Mouse (Mus musculus): ENCODE measurements around the gene Hip1r. TPM values are rescaled to one million over a fixed set of nuclear protein-coding genes. Genes with fewer than 3 reads are reported as not detected.

Hip1r gene
- polyA plus RNA-seq (2015; fragmentation: Nextera tagmentation; extraction: Ambion mirVana) = 4.7 and 5.6 TPM in 2 replicates

- 2% methylated on average over 86 of the region's 106 CpGs for WGBS
- peak; percentile 56 for ATAC-seq (ENCODE audit: extremely low read depth, insufficient number of reproducible peaks, low FRiP score, low TSS enrichment)
- peak within 1 kb of the TSS; percentile 99 for H3K4me2 ChIP-seq
- H3K27ac ChIP-seq (replicated peaks) = peak within 1 kb of the TSS; percentile 15; the same call in 1 of the 2 replicates
- H3K9me3 ChIP-seq = no peaks in the 10 kb centered on the region
- no peaks in the 10 kb centered on the region for H3K36me3 ChIP-seq
- peak within 1 kb of the TSS; percentile 77 for H3K4me3 ChIP-seq
- H3K27me3 ChIP-seq (replicated peaks) = peaks cover 59% of the 10 kb centered on the region
- peaks cover 35% of the 10 kb centered on the region for H3K4me1 ChIP-seq
- peak within 1 kb of the TSS; percentile 87 for H3K9ac ChIP-seq
These were observed at the start of gene Hip1r for GRCm38 (mm10) chr5:123973299-123974178. Gene Hip1r (plus strand): TSS chr5:123973628.

- Histone ChIP-seq H3K9me3 (no peaks in the 10 kb centered on the region), H3K27me3 (replicated peaks) (no peaks in the 10 kb centered on the region), H3K27ac (replicated peaks) (no peak within 1 kb of the TSS), H3K4me2 (no peak within 1 kb of the TSS), H3K36me3 (peaks cover 77% of the 10 kb centered on the region), H3K4me1 (peaks cover 7% of the 10 kb centered on the region), H3K9ac (no peak within 1 kb of the TSS), H3K4me3 (no peak within 1 kb of the TSS)
- no peak for ATAC-seq (ENCODE audit: extremely low read depth, insufficient number of reproducible peaks, low FRiP score, low TSS enrichment)
- WGBS = 91% methylated on average over 9 of the region's 9 CpGs
These were observed 46.3 kb upstream of the Hip1r start, which contains the start of gene Gm43518 for GRCm38 (mm10) chr5:123927118-123927517. Gene Gm43518 (plus strand): TSS chr5:123927418.

- peak within 1 kb of the TSS; percentile 89 for H3K27ac ChIP-seq (replicated peaks)
- under 1% methylated on average over 56 of the region's 56 CpGs for WGBS
- H3K36me3 ChIP-seq = peaks cover 42% of the 10 kb centered on the region
- no peaks in the 10 kb centered on the region for H3K9me3 ChIP-seq
- H3K27me3 ChIP-seq (replicated peaks) = no peaks in the 10 kb centered on the region
- H3K4me3 ChIP-seq = peak within 1 kb of the TSS; percentile 83
- peak within 1 kb of the TSS; percentile 97 for H3K9ac ChIP-seq
- H3K4me2 ChIP-seq = peak within 1 kb of the TSS; percentile 86
- ATAC-seq (ENCODE audit: extremely low read depth, insufficient number of reproducible peaks, low FRiP score, low TSS enrichment) = peak; percentile 94
- H3K4me1 ChIP-seq = peaks cover 12% of the 10 kb centered on the region
These were observed 42.9 kb upstream of the Hip1r start, which contains the start of gene Ccdc62 for GRCm38 (mm10) chr5:123930508-123930989. Gene Ccdc62 (plus strand): TSS chr5:123930679.

- Histone ChIP-seq H3K4me2 (peak overlapping the region; percentile 86), H3K9ac (peak overlapping the region; percentile 97), H3K27me3 (replicated peaks) (no peaks in the 10 kb centered on the region), H3K4me3 (peak overlapping the region; percentile 83), H3K4me1 (peaks cover 12% of the 10 kb centered on the region), H3K9me3 (no peaks in the 10 kb centered on the region), H3K36me3 (peaks cover 37% of the 10 kb centered on the region), H3K27ac (replicated peaks) (no peak overlapping the region; the same call in 1 of the 2 replicates)
- 48% methylated on average over 13 of the region's 13 CpGs for WGBS
- no peak for ATAC-seq (ENCODE audit: extremely low read depth, insufficient number of reproducible peaks, low FRiP score, low TSS enrichment)
These were observed 42.3 kb upstream of the Hip1r start for GRCm38 (mm10) chr5:123931131-123931530.

- H3K4me3 ChIP-seq = no peak overlapping the region
- ATAC-seq (ENCODE audit: extremely low read depth, insufficient number of reproducible peaks, low FRiP score, low TSS enrichment) = no peak
- peaks cover 12% of the 10 kb centered on the region for H3K4me1 ChIP-seq
- no peak overlapping the region for H3K4me2 ChIP-seq
- no peaks in the 10 kb centered on the region for H3K9me3 ChIP-seq
- peaks cover 19% of the 10 kb centered on the region for H3K36me3 ChIP-seq
- no peak overlapping the region for H3K27ac ChIP-seq (replicated peaks)
- H3K27me3 ChIP-seq (replicated peaks) = no peaks in the 10 kb centered on the region
- H3K9ac ChIP-seq = no peak overlapping the region
These were observed 40.5 kb upstream of the Hip1r start for GRCm38 (mm10) chr5:123932927-123933326.

GRCm38 (mm10) chr5:123933556-123933955, 39.9 kb upstream of the Hip1r start:
- H3K4me3 ChIP-seq = no peak overlapping the region
- WGBS = 86% methylated on average over 12 of the region's 12 CpGs
- no peak for ATAC-seq (ENCODE audit: extremely low read depth, insufficient number of reproducible peaks, low FRiP score, low TSS enrichment)
- peak overlapping the region; percentile 62; the same call in 1 of the 2 replicates for H3K9ac ChIP-seq
- peaks cover 12% of the 10 kb centered on the region for H3K4me1 ChIP-seq
- H3K36me3 ChIP-seq = peaks cover 12% of the 10 kb centered on the region
- no peak overlapping the region for H3K27ac ChIP-seq (replicated peaks)
- no peaks in the 10 kb centered on the region for H3K9me3 ChIP-seq
- H3K4me2 ChIP-seq = peak overlapping the region; percentile 39; the same call in 1 of the 2 replicates
- no peaks in the 10 kb centered on the region for H3K27me3 ChIP-seq (replicated peaks)

GRCm38 (mm10) chr5:123933957-123934591, 39.4 kb upstream of the Hip1r start:
- Histone ChIP-seq H3K4me3 (no peak overlapping the region), H3K27ac (replicated peaks) (no peak overlapping the region), H3K27me3 (replicated peaks) (no peaks in the 10 kb centered on the region), H3K36me3 (peaks cover 7% of the 10 kb centered on the region), H3K9me3 (no peaks in the 10 kb centered on the region), H3K4me1 (peaks cover 12% of the 10 kb centered on the region), H3K4me2 (peak overlapping the region; percentile 39), H3K9ac (peak overlapping the region; percentile 62; the same call in 1 of the 2 replicates)
- no peak for ATAC-seq (ENCODE audit: extremely low read depth, insufficient number of reproducible peaks, low FRiP score, low TSS enrichment)
- 29% methylated on average over 18 of the region's 18 CpGs for whole genome bisulfite sequencing

GRCm38 (mm10) chr5:123935931-123936330, 37.5 kb upstream of the Hip1r start:
- WGBS = 78% methylated on average over 5 of the region's 5 CpGs
- no peak for ATAC-seq (ENCODE audit: extremely low read depth, insufficient number of reproducible peaks, low FRiP score, low TSS enrichment)
- H3K9ac ChIP-seq = no peak overlapping the region
- H3K27me3 ChIP-seq (replicated peaks) = no peaks in the 10 kb centered on the region
- peaks cover 12% of the 10 kb centered on the region for H3K4me1 ChIP-seq
- no peak overlapping the region for H3K4me3 ChIP-seq
- H3K36me3 ChIP-seq = no peaks in the 10 kb centered on the region
- no peak overlapping the region for H3K4me2 ChIP-seq
- no peak overlapping the region for H3K27ac ChIP-seq (replicated peaks)
- H3K9me3 ChIP-seq = no peaks in the 10 kb centered on the region

GRCm38 (mm10) chr5:123938479-123938878, 34.9 kb upstream of the Hip1r start:
- Histone ChIP-seq H3K4me1 (0 out of 2 replicates have a peak, but pooled peaks cover 5% of the 10 kb centered on the region), H3K27ac (replicated peaks) (no peak overlapping the region), H3K9me3 (no peaks in the 10 kb centered on the region), H3K36me3 (no peaks in the 10 kb centered on the region), H3K4me3 (no peak overlapping the region), H3K27me3 (replicated peaks) (no peaks in the 10 kb centered on the region), H3K9ac (no peak overlapping the region), H3K4me2 (no peak overlapping the region)
- 77% methylated on average over 5 of the region's 5 CpGs for WGBS
- ATAC-seq (ENCODE audit: extremely low read depth, insufficient number of reproducible peaks, low FRiP score, low TSS enrichment) = no peak

GRCm38 (mm10) chr5:123946546-123946945, 26.9 kb upstream of the Hip1r start:
- Histone ChIP-seq H3K4me2 (no peak overlapping the region), H3K27me3 (replicated peaks) (0 out of 2 replicates have a peak, but pooled peaks cover 3% of the 10 kb centered on the region), H3K4me3 (no peak overlapping the region), H3K36me3 (no peaks in the 10 kb centered on the region), H3K27ac (replicated peaks) (no peak overlapping the region), H3K9ac (no peak overlapping the region), H3K9me3 (no peaks in the 10 kb centered on the region), H3K4me1 (no peaks in the 10 kb centered on the region)
- 65% methylated on average over 4 of the region's 4 CpGs for WGBS
- ATAC-seq (ENCODE audit: extremely low read depth, insufficient number of reproducible peaks, low FRiP score, low TSS enrichment) = no peak

- Histone ChIP-seq H3K9ac (no peak overlapping the region), H3K36me3 (no peaks in the 10 kb centered on the region), H3K4me2 (no peak overlapping the region), H3K27me3 (replicated peaks) (0 out of 2 replicates have a peak, but pooled peaks cover 3% of the 10 kb centered on the region), H3K9me3 (no peaks in the 10 kb centered on the region), H3K4me3 (no peak overlapping the region), H3K4me1 (no peaks in the 10 kb centered on the region), H3K27ac (replicated peaks) (no peak overlapping the region)
- ATAC-seq (ENCODE audit: extremely low read depth, insufficient number of reproducible peaks, low FRiP score, low TSS enrichment) = no peak
- 51% methylated on average over 7 of the region's 7 CpGs for WGBS
These were observed 26.2 kb upstream of the Hip1r start for GRCm38 (mm10) chr5:123947041-123947761.
